Mouse (Mus musculus) embryonic facial prominence, embryonic 15.5 days (tissue): ENCODE measurements at regions not wholly inside any gene's neighbourhood (a gene's known extent, or its start where the extent isn't known, plus 50 kb on each side); places are given as distances from the start of the nearest gene placed in this dataset.
A peak's percentile ranks its signal among the peaks of the same experiment; 100 is the strongest.

Experiments
- ATAC-seq: fragments of 200-750 bp; cut with Nextera tagmentation; 2 replicates; pipeline ENCODE4 v1.8.0; 2017; ENCODE audit warnings: low read depth, moderate TSS enrichment; ENCODE audit not compliant: insufficient number of reproducible peaks, low FRiP score, low TSS enrichment
- H3K27ac ChIP-seq: fragments of 300-500 bp; sonication (generic); replicated peaks from 2 replicates; pipeline ENCODE4 v1.5.1; 2015; ENCODE audit warnings: mild to moderate bottlenecking, inconsistent platforms
- H3K27me3 ChIP-seq: fragments of 300-500 bp; sonication (generic); 2 replicates; pipeline ENCODE4 v1.6.1; 2015; ENCODE audit warnings: inconsistent platforms
- H3K36me3 ChIP-seq: fragments of 300-500 bp; sonication (generic); 2 replicates; pipeline ENCODE4 v1.6.1; 2015; ENCODE audit warnings: mild to moderate bottlenecking, inconsistent platforms
- H3K4me1 ChIP-seq: fragments of 300-500 bp; sonication (generic); 2 replicates; pipeline ENCODE4 v1.6.1; 2015; ENCODE audit warnings: inconsistent platforms
- H3K4me2 ChIP-seq: fragments of 300-500 bp; sonication (generic); replicated peaks from 2 replicates; pipeline ENCODE4 v1.6.1; 2015; ENCODE audit warnings: mild to moderate bottlenecking, inconsistent platforms
- H3K4me3 ChIP-seq: fragments of 300-500 bp; sonication (generic); replicated peaks from 2 replicates; pipeline ENCODE4 v1.5.1; 2015; ENCODE audit warnings: mild to moderate bottlenecking, inconsistent platforms
- H3K9ac ChIP-seq: fragments of 300-500 bp; sonication (generic); 2 replicates; pipeline ENCODE4 v1.6.1; 2015; ENCODE audit warnings: inconsistent platforms
- H3K9me3 ChIP-seq: fragments of 300-500 bp; sonication (generic); replicated peaks from 2 replicates; pipeline ENCODE4 v1.6.1; 2016; ENCODE audit warnings: inconsistent platforms
- WGBS: fragments of 180-500 bp; shearing (Covaris S2); methylation state at CpG from one replicate; pipeline ENCODE4 v1.1.7; 2015; 5-methylcytosine and 5-hydroxymethylcytosine counted together

DNA sequence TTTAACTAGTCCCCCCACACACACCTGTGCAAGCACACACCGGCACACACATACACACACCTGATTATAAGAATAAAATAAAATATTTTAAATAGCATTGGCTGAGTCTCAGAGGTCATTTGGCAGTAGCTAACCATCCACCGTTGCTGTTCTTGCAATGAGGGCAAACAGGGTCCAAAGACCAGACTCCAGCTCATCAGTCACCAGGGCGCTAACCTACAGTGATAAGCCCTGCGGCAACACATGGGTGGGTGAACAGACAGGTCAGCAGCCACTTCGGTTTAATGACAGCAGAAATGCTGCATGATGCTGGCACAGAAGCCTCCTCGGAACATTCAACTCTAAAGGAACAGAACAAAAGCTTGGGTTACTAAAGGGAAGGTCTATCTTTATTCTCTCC lies 54.9 kb downstream of the Tas2r134 start:
- H3K9me3 ChIP-seq, result no peaks in the 10 kb centered on the region

DNA sequence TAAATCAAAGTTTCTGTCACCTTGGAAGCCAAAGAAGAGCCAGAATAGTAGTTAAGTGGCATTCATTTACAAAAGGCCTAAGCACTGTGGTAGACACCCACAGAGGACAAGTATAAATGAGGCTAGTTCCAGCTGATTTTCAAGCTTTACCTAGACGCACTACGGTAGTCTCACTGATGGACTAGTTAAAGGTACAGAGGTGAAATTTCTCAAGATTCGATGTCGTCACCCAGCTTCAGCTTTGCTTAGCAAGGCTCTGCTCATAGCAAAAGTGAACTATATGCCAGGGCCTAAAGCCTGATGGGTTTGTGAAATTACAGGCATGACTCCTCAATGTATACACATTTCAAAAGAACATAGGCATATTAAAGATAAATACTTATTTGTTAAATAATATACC lies 55.4 kb downstream of the Tas2r134 start:
- Histone ChIP-seq H3K9me3 (no peaks in the 10 kb centered on the region), H3K36me3 (no peaks in the 10 kb centered on the region), H3K4me2 (no peak overlapping the region), H3K4me1 (0 out of 2 replicates have a peak, but pooled peaks cover 7% of the 10 kb centered on the region), H3K4me3 (no peak overlapping the region), H3K9ac (no peak overlapping the region), H3K27ac (no peak overlapping the region), H3K27me3 (no peaks in the 10 kb centered on the region)
- no peak for ATAC-seq
- WGBS, result 85% methylated on average over 4 of the region's 4 CpGs

More for the DNA sequence above, 54.9 kb downstream of the Tas2r134 start:
- 83% methylated on average over 6 of the region's 6 CpGs for WGBS
- ATAC-seq, result no peak
- no peaks in the 10 kb centered on the region for H3K27me3 ChIP-seq
- H3K4me2 ChIP-seq, result no peak overlapping the region
- H3K4me1 ChIP-seq, result 0 out of 2 replicates have a peak, but pooled peaks cover 7% of the 10 kb centered on the region
- no peaks in the 10 kb centered on the region for H3K36me3 ChIP-seq
- H3K9ac ChIP-seq, result no peak overlapping the region
- no peak overlapping the region for H3K4me3 ChIP-seq
- H3K27ac ChIP-seq, result no peak overlapping the region

DNA sequence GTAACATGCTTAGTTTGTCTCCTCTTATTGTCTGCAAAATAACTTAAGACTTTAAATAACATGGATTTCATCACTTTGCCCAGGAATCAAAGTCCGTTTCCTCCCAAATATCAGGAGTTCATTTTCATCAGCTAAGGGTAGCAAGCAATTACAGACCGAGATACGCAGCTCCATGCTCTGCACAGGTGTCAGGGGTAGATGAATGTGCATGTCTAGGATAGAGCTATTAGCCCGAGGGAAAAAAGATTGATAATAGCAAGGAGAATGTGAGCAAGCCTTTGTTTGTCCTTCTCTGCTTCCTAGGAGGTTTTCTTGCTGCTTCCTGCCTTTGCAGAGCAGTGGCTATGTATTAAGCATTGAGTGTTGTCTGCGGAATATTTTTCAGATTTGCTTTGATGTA lies 77.8 kb downstream of the Tas2r134 start:
- ATAC-seq, result no peak
- WGBS, result 52% methylated on average over 5 of the region's 5 CpGs

DNA sequence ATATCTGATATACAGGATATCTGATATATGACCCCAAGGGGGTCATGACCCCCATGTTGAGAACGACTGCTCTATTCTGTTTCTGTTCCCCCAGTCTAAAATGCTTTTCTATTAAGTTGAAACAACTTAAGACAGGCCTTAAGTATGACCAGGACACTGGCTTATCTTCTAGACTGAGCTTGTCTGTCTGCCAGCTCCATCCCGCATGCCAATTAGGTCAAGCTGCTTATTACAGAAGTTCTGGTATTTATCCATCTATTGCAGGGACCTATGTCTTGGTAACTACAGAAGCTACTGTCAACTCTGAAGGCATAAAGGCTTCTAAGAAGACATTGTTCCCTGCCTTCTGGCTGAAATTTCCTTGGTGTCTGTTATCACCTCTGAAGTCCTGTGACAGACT lies 81.4 kb downstream of the Tas2r134 start:
- 63% methylated on average over 2 of the region's 2 CpGs for WGBS
- Histone ChIP-seq H3K27me3 (no peaks in the 10 kb centered on the region), H3K9me3 (no peaks in the 10 kb centered on the region), H3K4me1 (no peaks in the 10 kb centered on the region), H3K4me3 (no peak overlapping the region), H3K27ac (no peak overlapping the region), H3K9ac (no peak overlapping the region), H3K4me2 (no peak overlapping the region), H3K36me3 (no peaks in the 10 kb centered on the region)
- no peak for ATAC-seq

More for the DNA sequence above, 77.8 kb downstream of the Tas2r134 start:
- no peak overlapping the region for H3K27ac ChIP-seq
- no peaks in the 10 kb centered on the region for H3K4me1 ChIP-seq
- H3K4me2 ChIP-seq, result no peak overlapping the region
- H3K9me3 ChIP-seq, result no peaks in the 10 kb centered on the region
- H3K27me3 ChIP-seq, result no peaks in the 10 kb centered on the region
- no peak overlapping the region for H3K4me3 ChIP-seq
- no peak overlapping the region for H3K9ac ChIP-seq
- H3K36me3 ChIP-seq, result no peaks in the 10 kb centered on the region

DNA sequence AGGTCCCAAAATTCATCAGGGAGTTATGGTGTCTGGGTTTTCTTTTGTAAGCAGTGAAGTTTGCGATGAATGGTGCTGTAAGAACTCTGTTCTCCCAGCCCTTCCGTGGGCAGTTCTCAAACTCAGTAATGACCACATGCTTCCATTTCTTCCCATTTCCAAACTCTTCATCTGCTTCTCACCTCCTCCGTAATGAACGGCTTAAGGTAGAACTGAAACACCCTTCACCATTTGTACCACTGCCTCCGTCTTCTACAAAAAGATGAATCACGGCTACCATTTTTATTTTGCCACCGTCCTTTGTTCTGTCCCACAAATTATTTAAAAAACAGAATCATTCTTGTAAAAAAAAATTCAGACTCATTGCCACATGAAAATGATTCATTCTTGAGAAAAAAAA lies 85.3 kb downstream of the Tas2r134 start:
- Histone ChIP-seq H3K36me3 (no peaks in the 10 kb centered on the region), H3K27me3 (no peaks in the 10 kb centered on the region), H3K4me2 (no peak overlapping the region), H3K9me3 (no peaks in the 10 kb centered on the region), H3K4me3 (no peak overlapping the region), H3K9ac (no peak overlapping the region), H3K4me1 (no peaks in the 10 kb centered on the region), H3K27ac (no peak overlapping the region)
- WGBS, result 90% methylated on average over 7 of the region's 7 CpGs
- no peak for ATAC-seq

DNA sequence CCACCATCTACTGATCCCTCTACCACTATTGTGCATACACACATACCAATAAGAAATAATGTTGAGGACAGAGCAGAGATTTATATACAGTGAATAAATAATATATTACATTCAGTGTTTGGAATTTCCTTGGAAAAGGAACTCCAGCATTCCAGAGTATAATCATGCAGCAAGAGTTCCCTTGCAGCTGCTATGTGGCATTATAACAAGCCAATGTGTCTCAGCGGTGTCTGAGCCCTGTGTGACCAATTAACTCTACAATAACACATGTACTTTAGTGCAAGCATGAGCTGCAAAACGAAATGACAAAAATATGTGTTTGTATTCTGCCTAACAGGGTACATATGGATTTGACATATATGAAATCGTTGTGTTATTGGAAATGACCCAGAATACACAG lies 103.5 kb downstream of the Tas2r134 start:
- no peak overlapping the region; the same call in 1 of the 2 replicates for H3K27ac ChIP-seq
- no peak overlapping the region for H3K4me2 ChIP-seq
- 0 out of 2 replicates have a peak, but pooled peaks cover 3% of the 10 kb centered on the region for H3K4me1 ChIP-seq
- H3K36me3 ChIP-seq, result no peaks in the 10 kb centered on the region
- no peaks in the 10 kb centered on the region for H3K9me3 ChIP-seq
- no peak for ATAC-seq
- WGBS, result 40% methylated on average over 3 of the region's 3 CpGs
- H3K9ac ChIP-seq, result no peak overlapping the region
- H3K4me3 ChIP-seq, result no peak overlapping the region
- H3K27me3 ChIP-seq, result no peaks in the 10 kb centered on the region

DNA sequence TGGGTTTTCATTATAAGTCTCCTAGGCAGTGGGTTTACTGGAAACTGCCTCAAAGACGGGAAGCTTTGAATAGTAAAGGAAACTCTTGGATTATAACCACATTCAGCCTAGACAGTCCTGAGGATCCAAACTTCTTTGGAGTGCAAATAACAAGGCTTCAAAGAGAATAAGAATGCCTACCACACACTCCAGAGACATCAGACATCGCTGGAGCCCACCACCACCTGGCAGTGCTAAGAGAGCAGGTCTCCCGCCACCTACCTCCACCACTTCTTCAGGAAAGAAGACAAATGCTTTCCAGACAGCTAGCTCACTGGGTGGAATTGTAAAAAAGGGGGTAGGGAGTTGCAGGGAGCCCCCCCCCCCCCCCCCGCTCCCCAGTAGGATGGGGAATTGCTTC lies 104.4 kb downstream of the Tas2r134 start:
- H3K9me3 ChIP-seq, result no peaks in the 10 kb centered on the region
- H3K9ac ChIP-seq, result no peak overlapping the region
- no peak overlapping the region for H3K4me3 ChIP-seq
- H3K4me1 ChIP-seq, result 0 out of 2 replicates have a peak, but pooled peaks cover 3% of the 10 kb centered on the region
- H3K27me3 ChIP-seq, result no peaks in the 10 kb centered on the region
- ATAC-seq, result no peak
- WGBS, result 34% methylated on average over 4 of the region's 4 CpGs
- no peak overlapping the region for H3K27ac ChIP-seq
- no peak overlapping the region for H3K4me2 ChIP-seq
- H3K36me3 ChIP-seq, result no peaks in the 10 kb centered on the region

DNA sequence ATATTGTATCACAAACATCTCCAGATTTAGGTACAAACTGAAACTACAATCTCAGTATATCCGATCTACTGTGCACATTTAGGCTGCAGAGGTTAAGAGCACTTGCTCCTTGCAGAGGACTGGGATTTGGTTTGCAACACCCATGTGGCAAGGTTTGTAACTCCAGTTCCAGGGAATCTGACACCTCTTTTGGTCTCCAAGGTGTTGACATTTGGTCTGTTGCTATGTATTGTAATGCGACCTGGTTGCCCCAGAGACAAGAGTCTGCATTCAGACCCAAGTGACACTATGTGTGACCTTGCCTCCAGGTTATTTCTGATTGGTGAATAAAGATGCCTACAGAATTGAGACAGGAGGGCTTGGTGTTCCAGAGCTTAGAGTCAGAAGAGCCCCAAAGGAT lies 105.0 kb downstream of the Tas2r134 start:
- 59% methylated on average over 2 of the region's 2 CpGs for whole genome bisulfite sequencing

DNA sequence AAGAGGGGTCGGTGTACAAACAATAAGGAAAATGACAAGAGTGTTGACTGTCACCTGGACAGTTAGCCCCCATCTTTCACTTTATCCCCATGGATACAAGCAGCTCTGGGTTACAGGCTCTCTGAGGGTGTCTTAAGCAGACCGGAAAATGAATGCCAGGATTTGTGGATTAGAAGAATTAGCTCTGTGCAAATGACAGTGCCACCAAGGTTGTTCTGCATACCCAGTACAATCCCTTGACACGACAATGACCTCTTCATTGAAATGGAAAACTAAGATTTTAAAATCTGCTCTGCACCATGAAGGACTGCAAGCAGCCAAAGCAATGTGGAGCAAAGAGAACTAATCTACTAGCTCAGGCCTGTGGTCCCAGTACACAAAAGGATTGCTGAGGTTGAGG lies 105.9 kb downstream of the Tas2r134 start:
- Histone ChIP-seq H3K27ac (no peak overlapping the region), H3K4me2 (no peak overlapping the region), H3K9ac (no peak overlapping the region), H3K9me3 (no peaks in the 10 kb centered on the region), H3K4me1 (0 out of 2 replicates have a peak, but pooled peaks cover 3% of the 10 kb centered on the region), H3K27me3 (no peaks in the 10 kb centered on the region), H3K4me3 (no peak overlapping the region), H3K36me3 (no peaks in the 10 kb centered on the region)
- ATAC-seq, result no peak
- 62% methylated on average over 3 of the region's 3 CpGs for WGBS

More for the DNA sequence above, 105.0 kb downstream of the Tas2r134 start:
- Histone ChIP-seq H3K27ac (no peak overlapping the region), H3K4me2 (no peak overlapping the region), H3K36me3 (no peaks in the 10 kb centered on the region), H3K9me3 (no peaks in the 10 kb centered on the region), H3K4me3 (no peak overlapping the region), H3K9ac (no peak overlapping the region), H3K4me1 (0 out of 2 replicates have a peak, but pooled peaks cover 3% of the 10 kb centered on the region), H3K27me3 (no peaks in the 10 kb centered on the region)
- ATAC-seq, result 0 out of 2 replicates have a peak, but pooled peaks have one; percentile 39

DNA sequence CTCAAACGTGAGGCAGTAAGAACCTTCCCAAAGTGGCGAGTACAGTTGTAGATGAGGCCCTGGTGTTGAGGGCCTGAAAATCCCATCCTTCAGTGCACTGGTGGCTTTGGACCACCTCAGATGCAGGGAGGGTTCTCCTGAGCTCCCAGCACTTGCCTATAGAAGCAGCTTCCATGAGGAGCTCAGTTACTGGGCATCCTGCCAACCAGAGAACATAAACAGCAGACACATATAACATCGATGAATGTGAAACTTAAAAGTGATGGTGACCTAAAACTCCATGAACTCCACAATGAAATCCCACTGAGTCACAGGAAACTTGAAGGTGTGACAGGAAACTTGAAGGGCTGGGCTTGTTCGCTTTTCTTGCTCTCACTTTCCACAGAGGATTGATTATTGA lies 109.1 kb downstream of the Tas2r134 start:
- Histone ChIP-seq H3K27ac (no peak overlapping the region), H3K36me3 (no peaks in the 10 kb centered on the region), H3K27me3 (no peaks in the 10 kb centered on the region), H3K4me2 (no peak overlapping the region), H3K9me3 (no peaks in the 10 kb centered on the region), H3K9ac (no peak overlapping the region), H3K4me3 (no peak overlapping the region), H3K4me1 (0 out of 2 replicates have a peak, but pooled peaks cover 3% of the 10 kb centered on the region)
- WGBS, result 60% methylated on average over 4 of the region's 4 CpGs
- no peak for ATAC-seq

DNA sequence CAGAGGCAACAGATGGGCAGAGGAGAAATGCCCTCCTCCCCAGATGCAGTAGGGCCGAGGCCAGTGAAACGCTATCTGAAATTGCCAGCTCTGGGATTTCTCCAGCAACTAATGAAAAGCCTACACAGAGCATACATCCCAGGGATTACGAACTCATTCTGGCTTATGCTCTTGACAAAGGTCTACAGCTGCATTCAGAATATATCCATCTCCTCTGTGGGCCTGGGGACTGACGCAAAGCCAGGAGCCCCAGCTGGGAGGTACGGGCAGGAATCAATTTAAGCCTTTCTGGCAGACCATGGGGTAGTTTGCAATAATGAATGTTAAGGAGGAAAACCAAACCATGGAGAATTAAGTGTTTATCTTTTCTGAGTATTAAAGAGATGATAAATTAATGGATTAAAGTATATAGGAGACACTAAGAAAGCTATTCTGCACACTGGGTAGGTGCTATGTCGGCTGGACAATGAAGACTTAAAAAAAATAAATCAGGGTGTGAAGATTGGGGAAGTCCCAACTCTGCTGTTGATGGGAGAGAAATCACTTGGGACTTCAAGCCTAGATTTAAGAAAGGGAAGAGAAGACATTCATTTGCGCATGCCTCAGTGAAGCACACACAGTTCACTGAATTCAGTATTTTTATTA lies 120.5 kb downstream of the Tas2r134 start:
- Histone ChIP-seq H3K9ac (no peak overlapping the region), H3K36me3 (no peaks in the 10 kb centered on the region), H3K4me1 (no peaks in the 10 kb centered on the region), H3K27me3 (no peaks in the 10 kb centered on the region), H3K4me2 (no peak overlapping the region), H3K4me3 (no peak overlapping the region), H3K9me3 (no peaks in the 10 kb centered on the region), H3K27ac (no peak overlapping the region)
- WGBS, result 79% methylated on average over 7 of the region's 7 CpGs
- ATAC-seq, result no peak

DNA sequence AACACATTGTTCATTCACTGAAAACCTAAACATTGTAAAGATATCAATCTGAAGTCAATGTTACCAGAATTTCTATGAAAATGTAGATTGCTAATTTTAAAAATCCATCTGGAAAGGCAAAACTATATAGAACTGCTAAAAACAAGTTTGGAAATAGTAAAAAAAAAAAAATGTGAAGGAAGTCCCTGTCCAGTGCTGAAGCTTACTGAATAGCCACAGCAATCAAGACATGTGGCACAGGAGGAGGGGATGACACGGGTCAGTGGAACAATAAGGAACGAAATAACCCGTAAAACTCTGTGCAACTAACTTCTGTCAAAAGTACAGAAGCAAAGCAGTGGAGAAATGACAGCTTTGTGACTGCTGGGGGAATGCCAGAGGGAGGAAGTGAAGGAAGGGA lies 121.9 kb downstream of the Tas2r134 start:
- H3K4me1 ChIP-seq, result 0 out of 2 replicates have a peak, but pooled peaks cover 7% of the 10 kb centered on the region
- H3K9ac ChIP-seq, result no peak overlapping the region
- no peaks in the 10 kb centered on the region for H3K27me3 ChIP-seq
- H3K27ac ChIP-seq, result no peak overlapping the region
- H3K4me3 ChIP-seq, result no peak overlapping the region
- no peaks in the 10 kb centered on the region for H3K36me3 ChIP-seq
- no peak for ATAC-seq
- WGBS, result 53% methylated on average over 3 of the region's 3 CpGs
- no peak overlapping the region for H3K4me2 ChIP-seq
- no peaks in the 10 kb centered on the region for H3K9me3 ChIP-seq
